8 mouse cellular contexts compared by ENCODE assay signal in genomic region chr6:115717101-115717652, GRCm38 (mm10). TPM values are rescaled to one million over a fixed set of nuclear protein-coding genes. Genes with fewer than 3 reads are reported as not detected.
DNase-seq lines count a peak whose midpoint lies in the region; ATAC-seq and TF ChIP-seq lines count a peak whose summit lies in the region.

No protein-coding gene starts in this region.

- peak; percentile 55 for ATAC-seq in forebrain, embryonic 13.5 days
- peak; percentile 39 for ATAC-seq in midbrain, embryonic 12.5 days (ENCODE audit: low FRiP score, low read depth)

- H3K4me3 ChIP-seq in E14TG2a.4 (replicated peaks; ENCODE audit: low read length) = peak overlapping the region; percentile 69
- no peak overlapping the region for H3K4me3 ChIP-seq in forebrain, embryonic 13.5 days
- H3K4me3 ChIP-seq in midbrain, embryonic 12.5 days = peak overlapping the region; percentile 21; the same call in 1 of the 2 replicates

- peaks cover 50% of the 10 kb centered on the region for H3K4me1 ChIP-seq in E14TG2a.4 (replicated peaks; ENCODE audit: low read depth, low read length)
- H3K4me1 ChIP-seq in forebrain, embryonic 13.5 days = peaks cover 15% of the 10 kb centered on the region
- peaks cover 18% of the 10 kb centered on the region for H3K4me1 ChIP-seq in midbrain, embryonic 12.5 days

- 16% methylated on average over 8 of the region's 8 CpGs for WGBS in forebrain, embryonic 13.5 days
- WGBS in midbrain, embryonic 12.5 days = 15% methylated on average over 8 of the region's 8 CpGs

- intact Hi-C loops in heart, postnatal 25 days (cut with DNase I) = loop anchor here (5.0 kb wide), 2 partner anchors 40 to 85 kb away; partner anchors contain the start of gene Raf1

- H3K27me3 ChIP-seq in E14TG2a.4 (ENCODE audit: insufficient read depth, low read length) = no peaks in the 10 kb centered on the region
- H3K27me3 ChIP-seq in forebrain, embryonic 13.5 days = no peaks in the 10 kb centered on the region
- no peaks in the 10 kb centered on the region for H3K27me3 ChIP-seq in midbrain, embryonic 12.5 days

- no peaks in the 10 kb centered on the region for H3K36me3 ChIP-seq in E14TG2a.4 (ENCODE audit: insufficient read depth, low read length)
- no peaks in the 10 kb centered on the region for H3K36me3 ChIP-seq in forebrain, embryonic 13.5 days (ENCODE audit: poor library complexity, severe bottlenecking)
- H3K36me3 ChIP-seq in midbrain, embryonic 12.5 days = no peaks in the 10 kb centered on the region

- TF ChIP-seq CTCF in E14TG2a.4 (conservative IDR thresholded peaks at IDR 0.05; ENCODE audit: low read length) = no peak

- no peak overlapping the region for H3K9ac ChIP-seq in forebrain, embryonic 13.5 days
- no peak overlapping the region for H3K9ac ChIP-seq in midbrain, embryonic 12.5 days (replicated peaks)

- H3K27ac ChIP-seq in forebrain, embryonic 13.5 days = no peak overlapping the region
- no peak overlapping the region for H3K27ac ChIP-seq in midbrain, embryonic 12.5 days (replicated peaks)

- peak; percentile 53 for DNase-seq in heart, postnatal 25 days (ENCODE audit: low spot score)
- DNase-seq in kidney, postnatal 36 days = peak; percentile 29 to 57
- peak; percentile 36 for DNase-seq in thymus, postnatal 25 days
- no peak for DNase-seq in adrenal gland, postnatal 36 days
- no peak for DNase-seq in cerebellum, postnatal 25 days

- peak overlapping the region; percentile 52 for H3K4me2 ChIP-seq in forebrain, embryonic 13.5 days
- H3K4me2 ChIP-seq in midbrain, embryonic 12.5 days (replicated peaks) = peak overlapping the region; percentile 49

- no peaks in the 10 kb centered on the region; the same call in 1 of the 2 replicates for H3K9me3 ChIP-seq in E14TG2a.4 (ENCODE audit: low read length)
- H3K9me3 ChIP-seq in forebrain, embryonic 13.5 days (replicated peaks) = no peaks in the 10 kb centered on the region
- H3K9me3 ChIP-seq in midbrain, embryonic 12.5 days = no peaks in the 10 kb centered on the region

RNA-seq across cellular contexts. Expression of gene Raf1, which starts 40.7 kb away (rescaled TPM):
- 137 and 156 TPM in 2 replicates for polyA plus RNA-seq in forebrain, embryonic 13.5 days (2015; fragmentation: Nextera tagmentation; extraction: Ambion mirVana)
- 100 to 1,000 TPM in 1 of 2 experiments, 10 to 100 TPM in 1; 98.8 to 100 TPM for total RNA-seq in heart, postnatal 25 days (2021)
- 157 and 168 TPM in 2 replicates for polyA plus RNA-seq in midbrain, embryonic 12.5 days (2016; fragmentation: Nextera tagmentation; extraction: Ambion mirVana)
- 100 to 1,000 TPM in 1 of 2 experiments, 10 to 100 TPM in 1; 97.3 to 110 TPM for total RNA-seq in adrenal gland, postnatal 36 days (2021)

RNA-seq across cellular contexts. Expression of gene Tmem40, which starts 45.0 kb away (rescaled TPM):
- 0.78 and 0.84 TPM in 2 replicates for polyA plus RNA-seq in forebrain, embryonic 13.5 days (2015; fragmentation: Nextera tagmentation; extraction: Ambion mirVana)
- total RNA-seq in heart, postnatal 25 days (2021) = 1 to 10 TPM in 1 of 2 experiments, not detected in 1; 1.0 TPM
- polyA plus RNA-seq in midbrain, embryonic 12.5 days (2016; fragmentation: Nextera tagmentation; extraction: Ambion mirVana) = 1.3 and 1.9 TPM in 2 replicates
- total RNA-seq in adrenal gland, postnatal 36 days (2021) = under 1 TPM in 1 of 2 experiments, not detected in 1; 0.33 TPM

RNA-seq across cellular contexts. Expression of gene Cand2, which starts 57.2 kb away (rescaled TPM):
- 23.8 and 26.5 TPM in 2 replicates for polyA plus RNA-seq in forebrain, embryonic 13.5 days (2015; fragmentation: Nextera tagmentation; extraction: Ambion mirVana)
- 10 to 100 TPM; 72.5 to 74.4 TPM for total RNA-seq in heart, postnatal 25 days (2021)
- polyA plus RNA-seq in midbrain, embryonic 12.5 days (2016; fragmentation: Nextera tagmentation; extraction: Ambion mirVana) = 37.1 and 40.0 TPM in 2 replicates
- 10 to 100 TPM; 10.4 to 12.7 TPM for total RNA-seq in adrenal gland, postnatal 36 days (2021)

Comparison
In these comparisons a context has a peak if more than half of its experiments do, and no peak if none do; other contexts are left out.
1. DNase-seq: peak in heart, postnatal 25 days (single experiment), kidney, postnatal 36 days (2 of 2) and thymus, postnatal 25 days (single experiment); none in adrenal gland, postnatal 36 days (0 of 2) and cerebellum, postnatal 25 days (0 of 2).
2. RNA of gene Cand2, which starts 57.2 kb away (total RNA-seq): 72.5 to 74.4 TPM in heart, postnatal 25 days; 10.4 to 12.7 TPM in adrenal gland, postnatal 36 days; every median in the first group is over 4 times any median in the second.